Mouse (Mus musculus): ENCODE measurements around the gene Prdm9.

- no peak for TF ChIP-seq CTCF (IDR thresholded peaks at IDR 0.05)
- TF ChIP-seq EP300 (IDR thresholded peaks at IDR 0.05) = no peak
Measured at GRCm38 (mm10) chr17:15580072-15580447, 15.9 kb upstream of the Prdm9 start.

Measured in lung, postnatal 0 days (tissue).